Mouse (Mus musculus) cerebellum, adult 2 months (tissue): ENCODE measurements at regions not wholly inside any gene's neighbourhood (a gene's known extent, or its start where the extent isn't known, plus 50 kb on each side); places are given as distances from the start of the nearest gene placed in this dataset.

Experiments used
- DNase-seq, 2 experiments: peaks; one replicate each; pipeline ENCODE4 v3.0.0; 2021
- H3K27ac ChIP-seq: fragments of 200-500 bp; 2 replicates; pipeline ENCODE4 v1.5.1; 2012; ENCODE audit warnings: low read length, control low read depth, inconsistent platforms; ENCODE audit not compliant: insufficient read depth
- H3K27me3 ChIP-seq: fragments of 200-500 bp; 2 replicates; pipeline ENCODE4 v1.6.1; 2012; ENCODE audit warnings: inconsistent platforms, mild to moderate bottlenecking, low read length, moderate library complexity; ENCODE audit not compliant: control insufficient read depth, insufficient read depth
- H3K4me1 ChIP-seq: fragments of 200-500 bp; 2 replicates; pipeline ENCODE4 v1.6.1; 2011; ENCODE audit warnings: low read length; ENCODE audit not compliant: control insufficient read depth, insufficient read depth
- H3K4me3 ChIP-seq: fragments of 200-500 bp; replicated peaks from 2 replicates; pipeline ENCODE3; 2011; ENCODE audit warnings: mild to moderate bottlenecking, low read depth, low read length, control low read depth; ENCODE audit not compliant: insufficient read depth
- CTCF ChIP-seq: fragments of 200-500 bp; IDR thresholded peaks from 2 replicates; pipeline ENCODE4 v1.5.1; 2011; ENCODE audit warnings: low read depth, mild to moderate bottlenecking, control low read depth, low read length, moderate library complexity, borderline replicate concordance; ENCODE audit not compliant: insufficient read depth
- POLR2A ChIP-seq: fragments of 200-500 bp; IDR thresholded peaks from 2 replicates; pipeline ENCODE4 v1.6.1; 2011; ENCODE audit warnings: low read length, control low read depth, borderline replicate concordance; ENCODE audit not compliant: insufficient read depth
- WGBS: fragments of 180-500 bp; shearing (Covaris S2); methylation state at CpG from one replicate; pipeline ENCODE4 v1.1.7; 2018; 5-methylcytosine and 5-hydroxymethylcytosine counted together

GRCm38 (mm10) chr7:70799976-70800375, 433.4 kb upstream of the Nr2f2 start:
- Histone ChIP-seq H3K4me1 (no peaks in the 10 kb centered on the region), H3K27me3 (no peaks in the 10 kb centered on the region; the same call in 1 of the 2 replicates), H3K4me3 (no peak overlapping the region), H3K27ac (no peak overlapping the region)
- WGBS = 94% methylated on average over 1 of the region's 1 CpGs
- TF ChIP-seq CTCF (no peak), POLR2A (no peak)
- no peak for DNase-seq

- 55% methylated on average over 6 of the region's 6 CpGs for WGBS
- Histone ChIP-seq H3K27me3 (no peaks in the 10 kb centered on the region; the same call in 1 of the 2 replicates), H3K27ac (no peak overlapping the region), H3K4me1 (no peaks in the 10 kb centered on the region), H3K4me3 (no peak overlapping the region)
- DNase-seq = no peak
- TF ChIP-seq POLR2A (no peak), CTCF (no peak)
Measured at GRCm38 (mm10) chr7:70799031-70799766, 432.7 kb upstream of the Nr2f2 start.

- H3K4me3 ChIP-seq = no peak overlapping the region
- no peak overlapping the region for H3K27ac ChIP-seq
- H3K4me1 ChIP-seq = no peaks in the 10 kb centered on the region
- TF ChIP-seq POLR2A (no peak), CTCF (no peak)
- no peak for DNase-seq
- H3K27me3 ChIP-seq = no peaks in the 10 kb centered on the region; the same call in 1 of the 2 replicates
- 75% methylated on average over 12 of the region's 12 CpGs for WGBS
Measured at GRCm38 (mm10) chr7:70796038-70796760, 429.7 kb upstream of the Nr2f2 start.

DNA sequence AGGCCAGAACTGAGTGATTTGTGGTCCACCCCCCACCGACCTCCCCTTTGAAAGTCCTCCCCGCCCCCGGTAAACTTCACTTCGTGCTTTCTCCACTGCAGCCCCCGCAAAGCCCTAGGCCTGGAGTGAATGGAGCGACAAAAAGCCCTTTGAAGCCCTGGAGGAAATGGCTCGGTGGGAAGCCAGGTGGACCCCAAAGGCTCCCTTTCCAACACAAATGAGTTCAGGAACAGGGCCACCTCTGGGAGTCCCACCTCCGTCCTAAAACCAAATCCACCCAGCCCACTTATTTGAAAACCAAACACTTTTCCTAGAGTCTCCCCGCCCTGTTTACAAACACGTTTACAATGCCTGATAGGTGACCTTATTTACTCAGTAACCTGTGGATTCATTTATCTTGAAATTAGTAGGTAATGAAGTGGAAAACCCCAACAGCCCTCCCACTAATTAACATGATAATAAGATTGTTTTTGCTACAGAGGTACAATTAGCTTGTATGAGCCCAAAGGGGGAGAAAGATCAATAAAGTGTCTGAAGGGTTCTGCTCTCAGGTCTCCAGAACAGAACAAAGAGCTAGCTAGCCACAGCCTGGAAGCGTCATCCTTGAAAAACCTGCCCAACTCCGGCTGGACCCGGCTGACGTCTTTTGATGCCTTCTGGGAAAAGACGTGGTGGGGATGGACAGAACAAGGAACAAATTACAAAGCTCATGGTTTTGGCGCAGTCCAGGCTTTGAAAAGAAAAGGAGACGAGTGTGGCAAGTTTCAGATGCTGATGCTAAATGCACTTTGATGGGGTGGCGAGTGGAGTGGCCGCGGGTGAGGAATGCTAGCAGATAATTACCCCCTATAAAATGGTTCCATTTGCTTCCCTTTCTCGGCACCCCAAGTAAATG, 422.6 kb upstream of the Nr2f2 start:
- H3K27me3 ChIP-seq = no peaks in the 10 kb centered on the region
- H3K27ac ChIP-seq = no peak overlapping the region
- no peak overlapping the region for H3K4me3 ChIP-seq
- DNase-seq = no peak
- 37% methylated on average over 21 of the region's 21 CpGs for WGBS
- H3K4me1 ChIP-seq = no peaks in the 10 kb centered on the region
- no peak for TF ChIP-seq CTCF
- no peak for TF ChIP-seq POLR2A

DNA sequence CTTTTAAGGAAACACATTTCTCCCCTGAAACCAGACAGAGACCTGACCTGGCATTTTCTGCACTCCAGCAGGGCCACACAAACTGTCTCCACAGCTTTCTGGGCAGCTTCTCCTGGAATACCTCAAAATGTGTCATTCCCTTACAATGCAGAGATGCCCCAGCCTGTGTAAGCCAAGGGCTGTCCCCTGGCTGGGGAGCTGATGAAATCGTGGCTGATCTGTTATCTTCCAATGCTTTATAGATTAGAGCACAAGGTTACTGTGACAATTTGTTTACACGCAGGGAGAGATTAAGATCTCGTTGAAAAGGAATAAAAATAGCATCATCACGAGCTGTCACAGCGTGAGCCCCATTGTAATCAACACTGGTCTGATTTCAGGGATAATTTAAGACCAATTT, 421.4 kb upstream of the Nr2f2 start:
- H3K4me1 ChIP-seq = no peaks in the 10 kb centered on the region
- WGBS = 32% methylated on average over 5 of the region's 5 CpGs
- H3K27me3 ChIP-seq = no peaks in the 10 kb centered on the region
- H3K4me3 ChIP-seq = no peak overlapping the region
- H3K27ac ChIP-seq = no peak overlapping the region
- no peak for TF ChIP-seq CTCF
- no peak for TF ChIP-seq POLR2A
- DNase-seq = no peak

GRCm38 (mm10) chr7:70780742-70781332, 414.3 kb upstream of the Nr2f2 start:
- WGBS = 82% methylated on average over 2 of the region's 2 CpGs
- TF ChIP-seq CTCF = no peak
- TF ChIP-seq POLR2A = no peak
- H3K27me3 ChIP-seq = no peaks in the 10 kb centered on the region
- no peak overlapping the region for H3K27ac ChIP-seq
- H3K4me1 ChIP-seq = no peaks in the 10 kb centered on the region
- no peak for DNase-seq
- no peak overlapping the region for H3K4me3 ChIP-seq

- Histone ChIP-seq H3K4me3 (no peak overlapping the region), H3K4me1 (no peaks in the 10 kb centered on the region), H3K27ac (no peak overlapping the region), H3K27me3 (no peaks in the 10 kb centered on the region)
- WGBS = 39% methylated on average over 4 of the region's 4 CpGs
- TF ChIP-seq POLR2A (no peak), CTCF (no peak)
- DNase-seq = no peak
Measured at GRCm38 (mm10) chr7:70777763-70778162, 411.2 kb upstream of the Nr2f2 start.
